Mouse (Mus musculus): Measurements from ENCODE around the gene Gm5788.
"Not testable (repeated sequence)": the region's sequence is repeated elsewhere in the genome, so short reads cannot be mapped to it uniquely, and the experiment has no call there.

GRCm38 (mm10) chr12:87482482-87482881 is 12.0 kb upstream of the Gm5788 start:
- not testable (repeated sequence) for TF ChIP-seq CTCF (IDR thresholded peaks at IDR 0.05; ENCODE audit: low read depth, low read length); EP300 (IDR thresholded peaks at IDR 0.05; ENCODE audit: insufficient read depth, low read depth, low read length); POLR2A (IDR thresholded peaks at IDR 0.05; ENCODE audit: insufficient read depth, low read length)

Measured in ES-Bruce4 (cell line).